Mouse (Mus musculus): ENCODE data around the gene Adamtsl1.

The Adamtsl1 gene

DNA sequence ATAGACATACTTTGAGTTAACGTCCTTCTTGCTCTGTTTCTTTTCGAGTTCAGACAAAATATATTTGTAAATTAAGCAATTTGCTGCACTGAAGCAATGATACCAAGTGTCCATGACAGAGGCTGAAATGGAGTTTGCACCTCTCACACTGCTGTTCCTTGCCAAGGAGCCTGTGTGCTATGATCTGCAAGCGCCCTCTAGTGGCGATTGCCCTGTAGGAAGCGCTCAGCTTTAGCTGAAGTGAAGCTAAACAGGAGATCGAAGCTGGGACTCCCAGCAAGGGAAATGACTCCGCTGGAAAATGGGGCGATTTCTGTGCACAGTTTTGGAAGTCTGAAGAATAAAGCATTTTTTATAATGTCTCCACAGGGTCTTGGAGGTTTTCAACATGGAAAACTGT, 287.8 kb downstream of the Adamtsl1 start:
- DNase-seq (ENCODE audit: low read depth, low spot score), result peak; percentile 57

- no peak for DNase-seq (ENCODE audit: low read depth, low spot score)
Observed at GRCm38 (mm10) chr4:85814418-85814817, 300.4 kb downstream of the Adamtsl1 start.

- DNase-seq (ENCODE audit: low read depth, low spot score), result no peak
Observed at GRCm38 (mm10) chr4:85818504-85818903, 304.5 kb downstream of the Adamtsl1 start.

- DNase-seq (ENCODE audit: low read depth, low spot score), result peak; percentile 5
Observed at GRCm38 (mm10) chr4:85819169-85819568, 305.2 kb downstream of the Adamtsl1 start.

GRCm38 (mm10) chr4:85819921-85820320, 305.9 kb downstream of the Adamtsl1 start:
- no peak for DNase-seq (ENCODE audit: low read depth, low spot score)

- no peak for DNase-seq (ENCODE audit: low read depth, low spot score)
Observed at GRCm38 (mm10) chr4:85823952-85824704, 310.2 kb downstream of the Adamtsl1 start.

GRCm38 (mm10) chr4:85824705-85825085, 310.7 kb downstream of the Adamtsl1 start:
- no peak for DNase-seq (ENCODE audit: low read depth, low spot score)

GRCm38 (mm10) chr4:85837058-85837457, 323.1 kb downstream of the Adamtsl1 start:
- no peak for DNase-seq (ENCODE audit: low read depth, low spot score)

DNA sequence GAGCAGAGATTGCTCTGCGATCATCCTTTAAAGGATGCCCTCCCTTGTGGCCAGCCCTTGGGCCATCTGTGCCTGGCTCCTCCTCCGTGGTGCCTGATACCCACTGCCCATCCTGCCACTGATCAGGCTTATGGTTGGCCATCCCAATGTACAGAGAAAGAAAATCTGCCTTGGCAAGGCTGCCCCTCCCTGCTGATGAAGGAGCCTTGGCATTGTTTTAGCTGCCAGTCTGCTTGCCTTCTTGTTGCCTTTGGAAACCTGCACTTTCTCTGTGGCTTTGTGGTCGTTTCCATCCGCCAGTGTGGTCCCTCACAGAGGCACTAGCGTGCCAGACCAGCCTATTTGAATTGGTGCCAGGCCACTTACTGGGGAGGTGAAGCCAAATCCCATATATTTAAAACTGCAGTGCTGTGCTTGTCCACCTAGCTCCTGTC, 323.6 kb downstream of the Adamtsl1 start:
- DNase-seq (ENCODE audit: low read depth, low spot score), result no peak

DNA sequence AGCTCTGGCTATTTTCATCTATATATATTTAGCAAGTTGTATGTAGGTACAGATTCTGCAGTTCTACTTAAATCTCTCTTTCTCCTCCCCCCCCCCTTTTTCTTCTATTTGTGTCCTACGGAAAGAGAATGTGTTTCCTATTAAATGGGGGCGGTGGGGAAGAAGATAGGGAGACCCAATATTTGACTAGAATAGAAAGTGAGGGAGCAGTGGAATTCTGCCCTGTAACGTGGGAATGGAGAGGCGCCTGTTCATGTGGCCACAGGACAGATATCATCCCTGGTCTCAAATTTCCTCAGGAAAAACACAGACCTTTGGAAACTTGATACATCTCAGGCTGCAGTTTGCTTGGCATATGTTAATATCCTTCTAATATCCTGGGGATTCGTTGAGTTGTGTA, 324.1 kb downstream of the Adamtsl1 start:
- DNase-seq (ENCODE audit: low read depth, low spot score), result no peak

- DNase-seq (ENCODE audit: low read depth, low spot score), result no peak
Observed at GRCm38 (mm10) chr4:85842113-85842512, 328.1 kb downstream of the Adamtsl1 start.

DNA sequence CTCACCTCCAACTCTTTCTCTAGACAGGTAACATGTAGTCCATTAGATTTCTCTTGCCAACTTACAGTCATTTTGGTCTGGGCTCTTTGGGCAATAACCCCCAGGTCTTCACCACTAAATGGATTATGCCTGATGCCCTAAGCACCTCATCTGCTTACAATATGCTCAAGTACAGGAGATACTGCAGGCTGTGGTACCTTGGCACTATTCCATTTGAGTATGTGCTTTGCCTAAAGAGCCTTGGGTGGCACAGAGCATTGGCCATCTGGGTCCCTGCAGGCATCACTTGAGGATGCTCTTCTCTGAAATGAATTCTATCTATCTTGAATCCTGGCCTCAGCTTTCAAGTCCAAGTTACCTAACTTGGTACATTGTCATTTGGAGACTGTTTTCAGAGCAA, 330.4 kb downstream of the Adamtsl1 start:
- DNase-seq (ENCODE audit: low read depth, low spot score), result no peak

- DNase-seq (ENCODE audit: low read depth, low spot score), result no peak
Observed at GRCm38 (mm10) chr4:85845931-85846330, 332.0 kb downstream of the Adamtsl1 start.

DNA sequence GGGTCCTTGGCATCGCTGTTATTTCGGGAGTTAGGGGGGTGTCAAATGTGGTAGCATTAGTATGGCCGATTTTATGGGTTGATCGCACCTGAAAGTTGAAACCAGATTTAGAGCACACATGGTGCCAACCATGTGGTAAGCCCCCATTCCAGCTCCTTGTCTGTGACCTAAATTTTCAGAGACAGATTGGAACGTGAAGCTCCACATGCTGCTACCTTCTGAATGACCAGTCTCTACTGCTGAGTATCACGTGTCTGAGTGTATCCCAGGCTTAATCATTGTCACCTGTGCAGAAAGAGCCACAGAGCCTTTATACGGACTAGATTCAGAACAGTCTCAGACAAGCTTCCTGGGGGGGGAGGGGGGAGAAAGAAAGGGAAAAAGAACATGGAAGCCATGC, 339.4 kb downstream of the Adamtsl1 start:
- DNase-seq (ENCODE audit: low read depth, low spot score), result no peak

GRCm38 (mm10) chr4:85854507-85854906, 340.5 kb downstream of the Adamtsl1 start:
- DNase-seq (ENCODE audit: low read depth, low spot score), result no peak

DNA sequence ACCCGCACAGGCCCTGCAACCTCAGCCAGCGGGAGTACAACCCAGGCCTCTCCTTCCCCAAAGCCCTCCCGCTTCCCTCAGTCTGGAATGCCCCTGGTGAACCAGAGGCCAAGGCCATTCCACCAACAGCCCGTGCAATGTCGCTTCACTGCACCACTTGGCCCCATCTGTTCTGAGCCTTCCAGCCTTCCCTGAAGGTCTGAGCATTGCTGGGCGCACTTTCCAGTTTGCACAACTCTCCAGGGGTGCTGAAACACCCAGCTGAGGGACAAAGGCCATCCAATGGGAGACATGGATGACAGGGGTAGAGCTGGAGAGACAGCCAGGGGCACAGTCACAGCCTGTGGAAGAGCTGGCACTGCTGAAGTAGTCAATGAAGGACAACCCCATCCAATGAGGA, 365.4 kb downstream of the Adamtsl1 start:
- no peak for DNase-seq (ENCODE audit: low read depth, low spot score)

- DNase-seq (ENCODE audit: low read depth, low spot score), result no peak
Observed at GRCm38 (mm10) chr4:85881318-85881717, 367.3 kb downstream of the Adamtsl1 start.

- DNase-seq (ENCODE audit: low read depth, low spot score), result no peak
Observed at GRCm38 (mm10) chr4:85884031-85884430, 370.1 kb downstream of the Adamtsl1 start.

GRCm38 (mm10) chr4:85889877-85890598, 376.1 kb downstream of the Adamtsl1 start:
- DNase-seq (ENCODE audit: low read depth, low spot score), result no peak

DNA sequence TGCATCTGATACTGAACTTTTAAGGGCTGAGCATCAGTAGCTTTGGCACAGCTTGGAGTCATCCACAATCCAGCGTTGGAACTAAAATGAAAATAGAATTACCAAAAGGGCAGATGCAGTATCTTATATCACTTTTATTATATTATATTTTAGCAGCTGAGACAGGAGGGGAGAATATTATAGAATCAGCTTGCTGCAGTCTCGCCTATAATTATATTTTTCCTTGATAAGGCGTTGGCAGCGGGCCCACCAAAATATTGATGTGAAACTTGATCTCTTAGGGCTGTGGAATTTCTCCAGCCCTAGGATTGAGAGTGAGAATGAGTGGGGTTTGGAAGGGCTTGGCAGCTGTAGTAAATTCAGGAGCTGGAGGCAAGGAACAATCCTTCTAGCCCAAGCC, 387.3 kb downstream of the Adamtsl1 start:
- no peak for DNase-seq (ENCODE audit: low read depth, low spot score)

DNA sequence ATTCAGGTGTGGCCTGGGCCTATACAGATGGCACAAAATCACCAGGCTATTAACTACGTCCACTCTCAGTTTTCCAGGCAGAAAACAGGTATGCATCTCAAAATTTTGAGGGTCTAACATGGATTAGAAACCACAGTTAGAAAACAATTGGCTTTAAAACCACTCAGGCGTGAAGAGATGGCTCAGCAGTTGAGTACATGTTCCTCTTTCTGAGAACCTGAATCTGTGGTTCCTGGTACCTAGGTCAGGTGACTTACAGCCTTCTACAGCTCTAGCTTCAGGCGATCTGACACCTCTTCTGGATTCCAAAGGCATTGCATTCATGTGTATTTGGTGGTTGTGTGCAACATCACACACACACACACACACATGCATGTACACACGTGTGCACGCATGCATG, 390.2 kb downstream of the Adamtsl1 start:
- DNase-seq (ENCODE audit: low read depth, low spot score), result no peak

- no peak for DNase-seq (ENCODE audit: low read depth, low spot score)
Observed at GRCm38 (mm10) chr4:85916034-85916433, 402.1 kb downstream of the Adamtsl1 start.

- no peak for DNase-seq (ENCODE audit: low read depth, low spot score)
Observed at GRCm38 (mm10) chr4:85918366-85918765, 404.4 kb downstream of the Adamtsl1 start.
